In the genomic region with DNA sequence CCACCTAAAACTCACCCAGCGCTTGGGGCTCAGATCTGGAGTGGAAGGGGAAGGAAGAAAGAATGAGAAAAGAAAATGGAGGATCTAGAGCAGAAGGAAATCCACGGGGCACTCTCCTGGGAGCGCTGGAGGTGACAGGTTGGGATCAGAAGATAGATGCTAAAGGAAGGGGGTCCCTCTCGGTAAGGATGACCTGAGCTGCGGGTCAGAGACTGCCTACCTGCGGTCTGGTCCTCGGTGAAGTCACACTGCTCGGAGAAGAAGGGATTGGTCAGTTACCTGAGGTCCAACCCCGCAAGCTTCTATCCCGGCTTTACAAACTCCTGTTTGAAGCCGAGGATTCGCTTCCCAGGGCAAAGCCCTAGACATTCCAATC, we compare ENCODE assay signal across 8 mouse cellular contexts. TPM values are rescaled to one million over a fixed set of nuclear protein-coding genes. Genes with fewer than 3 reads are reported as not detected.
DNase-seq lines count a peak whose midpoint lies in the region; ATAC-seq and TF ChIP-seq lines count a peak whose summit lies in the region.

No protein-coding gene starts in this region.

- peaks cover 54% of the 10 kb centered on the region for H3K4me1 ChIP-seq in hindbrain, embryonic 10.5 days (replicated peaks)

- peak overlapping the region; percentile 96 for H3K27ac ChIP-seq in layer of hippocampus, adult 2 months
- H3K27ac ChIP-seq in hindbrain, embryonic 10.5 days: peak overlapping the region; percentile 95

- WGBS in hindbrain, embryonic 10.5 days: 0% methylated on average over 12 of the region's 12 CpGs

- no peak for TF ChIP-seq CTCF in layer of hippocampus, adult 2 months (conservative IDR thresholded peaks at IDR 0.05)

- peaks cover 8% of the 10 kb centered on the region for H3K27me3 ChIP-seq in hindbrain, embryonic 10.5 days (ENCODE audit: insufficient read depth, poor library complexity, severe bottlenecking)

- DNase-seq in layer of hippocampus, adult 2 months (ENCODE audit: low spot score in 2 of 2): no peak
- DNase-seq in layer of hippocampus, adult 18-20 months (ENCODE audit: low spot score in 2 of 2): no peak
- DNase-seq in c-Kit-positive CD71-positive TER-119-positive erythroid progenitor cells, embryonic 14.5 days (ENCODE audit: low spot score): peak; percentile 36
- DNase-seq in hindbrain, embryonic 10.5 days (ENCODE audit: low spot score): peak; percentile 21
- DNase-seq in thymus, postnatal 14 days: no peak
- no peak for DNase-seq in gastrocnemius, adult 8-10 months (ENCODE audit: low spot score in 2 of 2)
- DNase-seq in adrenal gland, adult 2 months: no peak

- H3K4me3 ChIP-seq in layer of hippocampus, adult 2 months: peak overlapping the region; percentile 97
- peak overlapping the region; percentile 74 for H3K4me3 ChIP-seq in hindbrain, embryonic 10.5 days

- peak; percentile 8 for ATAC-seq in megakaryocyte-erythroid progenitor cell, adult 5-6 weeks (replicated peaks; ENCODE audit: low FRiP score, low TSS enrichment, poor library complexity, severe bottlenecking)

- no peaks in the 10 kb centered on the region for H3K9me3 ChIP-seq in hindbrain, embryonic 10.5 days

- peaks cover 43% of the 10 kb centered on the region for H3K36me3 ChIP-seq in hindbrain, embryonic 10.5 days

RNA-seq across cellular contexts. Expression of gene Myl6, which starts 0.6 kb away (rescaled TPM):
- 100 to 1,000 TPM; 519 to 544 TPM for total RNA-seq in layer of hippocampus, adult 2 months (2021)
- 100 to 1,000 TPM; 526 to 539 TPM for total RNA-seq in layer of hippocampus, adult 18-20 months (2021)
- polyA plus RNA-seq in hindbrain, embryonic 10.5 days (2016; fragmentation: Nextera tagmentation; extraction: Ambion mirVana): 866 and 958 TPM in 2 replicates
- total RNA-seq in megakaryocyte-erythroid progenitor cell, adult 5-6 weeks (2014; fragmentation: Nextera tagmentation): 655 and 828 TPM in 2 replicates
- total RNA-seq in megakaryocyte-erythroid progenitor cell, adult 5-6 weeks (2017): 663 and 819 TPM in 2 replicates
- total RNA-seq in gastrocnemius, adult 8-10 months (2022): 100 to 1,000 TPM; 125 to 188 (median 158) TPM
- 100 to 1,000 TPM; 786 to 985 TPM for total RNA-seq in adrenal gland, adult 2 months (2021)
- polyA plus RNA-seq in adrenal gland, adult 2 months (2012; rRNA removed): 324 and 445 TPM in 2 replicates

RNA-seq across cellular contexts. Expression of gene Myl6b, which starts 5.2 kb away (rescaled TPM):
- 10 to 100 TPM; 18.5 to 21.1 TPM for total RNA-seq in layer of hippocampus, adult 2 months (2021)
- total RNA-seq in layer of hippocampus, adult 18-20 months (2021): 10 to 100 TPM; 20.7 to 21.2 TPM
- 2.8 TPM in 2 replicates for polyA plus RNA-seq in hindbrain, embryonic 10.5 days (2016; fragmentation: Nextera tagmentation; extraction: Ambion mirVana)
- total RNA-seq in megakaryocyte-erythroid progenitor cell, adult 5-6 weeks (2014; fragmentation: Nextera tagmentation): 3.7 and 6.3 TPM in 2 replicates
- total RNA-seq in megakaryocyte-erythroid progenitor cell, adult 5-6 weeks (2017): 0.56 TPM in 1 of 2 replicates, not detected in the other
- total RNA-seq in gastrocnemius, adult 8-10 months (2022): 10 to 100 TPM in 2 of 4 experiments, 1 to 10 TPM in 2; 8.7 to 11.7 (median 10.0) TPM
- 1 to 10 TPM; 6.2 to 8.3 TPM for total RNA-seq in adrenal gland, adult 2 months (2021)
- 5.1 and 5.7 TPM in 2 replicates for polyA plus RNA-seq in adrenal gland, adult 2 months (2012; rRNA removed)

RNA-seq across cellular contexts. Expression of gene Esyt1, which starts 32.4 kb away (rescaled TPM):
- 1 to 10 TPM; 5.5 TPM for total RNA-seq in layer of hippocampus, adult 2 months (2021)
- 1 to 10 TPM; 6.2 to 6.3 TPM for total RNA-seq in layer of hippocampus, adult 18-20 months (2021)
- polyA plus RNA-seq in hindbrain, embryonic 10.5 days (2016; fragmentation: Nextera tagmentation; extraction: Ambion mirVana): 20.2 and 22.0 TPM in 2 replicates
- 49.7 and 53.8 TPM in 2 replicates for total RNA-seq in megakaryocyte-erythroid progenitor cell, adult 5-6 weeks (2014; fragmentation: Nextera tagmentation)
- total RNA-seq in megakaryocyte-erythroid progenitor cell, adult 5-6 weeks (2017): 59.2 and 66.2 TPM in 2 replicates
- total RNA-seq in gastrocnemius, adult 8-10 months (2022): 10 to 100 TPM; 10.4 to 13.5 (median 13.4) TPM
- total RNA-seq in adrenal gland, adult 2 months (2021): 10 to 100 TPM; 26.1 to 32.6 TPM
- polyA plus RNA-seq in adrenal gland, adult 2 months (2012; rRNA removed): 52.8 and 59.6 TPM in 2 replicates

RNA-seq across cellular contexts. Expression of gene Smarcc2, which starts 34.3 kb away (rescaled TPM):
- 100 to 1,000 TPM; 246 to 255 TPM for total RNA-seq in layer of hippocampus, adult 2 months (2021)
- total RNA-seq in layer of hippocampus, adult 18-20 months (2021): 100 to 1,000 TPM; 242 to 261 TPM
- 72.2 and 106 TPM in 2 replicates for polyA plus RNA-seq in hindbrain, embryonic 10.5 days (2016; fragmentation: Nextera tagmentation; extraction: Ambion mirVana)
- total RNA-seq in megakaryocyte-erythroid progenitor cell, adult 5-6 weeks (2014; fragmentation: Nextera tagmentation): 98.5 and 119 TPM in 2 replicates
- 62.9 and 73.3 TPM in 2 replicates for total RNA-seq in megakaryocyte-erythroid progenitor cell, adult 5-6 weeks (2017)
- 10 to 100 TPM; 45.6 to 53.3 (median 49.5) TPM for total RNA-seq in gastrocnemius, adult 8-10 months (2022)
- total RNA-seq in adrenal gland, adult 2 months (2021): 100 to 1,000 TPM; 120 to 128 TPM
- 129 and 130 TPM in 2 replicates for polyA plus RNA-seq in adrenal gland, adult 2 months (2012; rRNA removed)

RNA-seq across cellular contexts. Expression of gene Zc3h10, which starts 54.3 kb away (rescaled TPM):
- total RNA-seq in layer of hippocampus, adult 2 months (2021): 10 to 100 TPM; 12.2 to 14.3 TPM
- 10 to 100 TPM; 13.6 to 15.6 TPM for total RNA-seq in layer of hippocampus, adult 18-20 months (2021)
- polyA plus RNA-seq in hindbrain, embryonic 10.5 days (2016; fragmentation: Nextera tagmentation; extraction: Ambion mirVana): 16.9 and 19.9 TPM in 2 replicates
- 5.6 and 6.7 TPM in 2 replicates for total RNA-seq in megakaryocyte-erythroid progenitor cell, adult 5-6 weeks (2014; fragmentation: Nextera tagmentation)
- 8.3 and 10.2 TPM in 2 replicates for total RNA-seq in megakaryocyte-erythroid progenitor cell, adult 5-6 weeks (2017)
- 1 to 10 TPM; 5.7 to 7.5 (median 6.7) TPM for total RNA-seq in gastrocnemius, adult 8-10 months (2022)
- 10 to 100 TPM; 11.7 to 12.3 TPM for total RNA-seq in adrenal gland, adult 2 months (2021)
- polyA plus RNA-seq in adrenal gland, adult 2 months (2012; rRNA removed): 16.0 and 16.3 TPM in 2 replicates

Comparison
In these comparisons a context has a peak if more than half of its experiments do, and no peak if none do; other contexts are left out.
1. DNase-seq: peak in c-Kit-positive CD71-positive TER-119-positive erythroid progenitor cells, embryonic 14.5 days (single experiment) and hindbrain, embryonic 10.5 days (single experiment); none in layer of hippocampus, adult 2 months (0 of 2), layer of hippocampus, adult 18-20 months (0 of 2), thymus, postnatal 14 days (single experiment), gastrocnemius, adult 8-10 months (0 of 2) and adrenal gland, adult 2 months (single experiment).